Mouse (Mus musculus): ENCODE results near the gene Evc. TPM values are rescaled to one million over a fixed set of nuclear protein-coding genes. Genes with fewer than 3 reads are reported as not detected.

The Evc gene
- polyA plus RNA-seq, 1 experiment: 2.0 TPM

DNA sequence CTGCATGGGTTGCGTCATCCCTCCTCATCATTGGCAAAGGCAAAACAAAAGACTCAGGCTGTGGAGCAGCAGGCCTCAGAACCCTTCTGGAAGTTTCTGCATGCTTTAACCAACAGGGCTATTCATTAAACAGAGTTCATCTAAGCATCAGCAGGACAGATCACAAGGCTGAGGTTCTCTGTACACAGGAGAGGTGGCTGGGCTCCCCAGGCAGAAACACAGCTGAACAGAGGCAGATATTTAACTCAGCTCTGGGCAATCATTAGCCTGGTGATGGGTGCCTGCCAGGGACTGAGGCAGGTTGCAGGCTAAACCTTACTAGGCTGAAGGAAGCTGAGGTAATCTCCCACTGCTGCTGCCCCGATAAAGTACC is 5.6 kb downstream of the Evc start:
- Histone ChIP-seq H3K4me1 (ENCODE audit: control insufficient read depth, insufficient read depth, insufficient read length, low read length) (no peaks in the 10 kb centered on the region), H3K4me3 (ENCODE audit: insufficient read depth, low read depth, low read length) (no peak overlapping the region), H3K27ac (replicated peaks; ENCODE audit: low read depth, low read length) (no peak overlapping the region)

DNA sequence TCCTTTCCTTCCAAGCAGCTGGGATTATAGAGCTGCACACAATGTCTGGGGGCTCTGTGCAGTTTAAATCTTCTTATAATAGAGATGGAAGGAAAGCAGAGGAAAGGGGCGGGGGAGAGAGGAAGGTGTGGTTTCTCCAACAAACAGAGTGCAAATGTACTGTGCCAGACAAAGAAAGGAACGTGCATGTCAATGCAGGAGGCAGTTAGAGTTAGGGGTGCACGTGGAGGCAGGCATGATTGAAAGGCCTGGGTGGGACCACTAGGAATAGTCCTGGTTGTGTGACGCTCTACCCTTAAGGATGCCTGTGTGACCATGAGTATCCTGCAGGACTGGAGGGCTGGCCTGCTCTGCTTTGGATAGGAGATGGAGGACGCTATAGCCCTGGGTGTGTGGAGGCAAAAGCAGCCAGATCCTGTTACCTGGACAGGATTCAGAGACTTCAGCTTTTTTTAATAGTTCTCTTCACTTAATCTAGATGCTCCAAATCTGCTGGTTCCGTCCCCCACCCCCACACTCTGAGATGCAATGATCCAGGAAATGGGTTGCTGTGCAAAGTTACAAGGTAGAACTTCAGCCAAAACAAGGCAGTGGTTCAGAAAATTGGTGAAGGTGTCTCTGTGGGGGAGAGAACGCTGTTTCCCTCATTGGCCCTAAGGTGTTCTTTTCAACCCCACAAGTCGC is 6.1 kb downstream of the Evc start:
- Histone ChIP-seq H3K4me3 (ENCODE audit: insufficient read depth, low read depth, low read length) (no peak overlapping the region), H3K4me1 (ENCODE audit: control insufficient read depth, insufficient read depth, insufficient read length, low read length) (no peaks in the 10 kb centered on the region), H3K27ac (replicated peaks; ENCODE audit: low read depth, low read length) (no peak overlapping the region)

DNA sequence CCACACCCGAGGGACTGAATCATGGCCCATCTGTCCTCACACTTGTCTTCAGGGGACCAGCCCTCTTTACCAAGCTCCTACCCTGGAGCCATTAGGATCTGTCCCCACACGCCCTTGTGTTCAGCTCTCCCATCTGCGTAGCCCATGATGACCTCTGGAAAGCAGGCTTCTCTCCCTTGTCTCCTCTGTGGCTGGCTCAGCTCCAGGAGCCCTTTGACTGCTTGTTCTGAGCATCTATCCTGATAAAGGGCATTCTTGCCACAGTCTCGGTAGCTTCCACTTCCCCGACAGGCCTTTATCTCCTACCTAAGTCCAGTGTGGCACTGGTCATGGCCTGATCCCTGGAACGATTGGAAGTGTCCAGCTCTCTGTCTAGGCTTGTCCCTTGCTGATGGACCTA is 10.0 kb downstream of the Evc start:
- Histone ChIP-seq H3K27ac (replicated peaks; ENCODE audit: low read depth, low read length) (no peak overlapping the region), H3K4me1 (ENCODE audit: control insufficient read depth, insufficient read depth, insufficient read length, low read length) (no peaks in the 10 kb centered on the region), H3K4me3 (ENCODE audit: insufficient read depth, low read depth, low read length) (no peak overlapping the region)

DNA sequence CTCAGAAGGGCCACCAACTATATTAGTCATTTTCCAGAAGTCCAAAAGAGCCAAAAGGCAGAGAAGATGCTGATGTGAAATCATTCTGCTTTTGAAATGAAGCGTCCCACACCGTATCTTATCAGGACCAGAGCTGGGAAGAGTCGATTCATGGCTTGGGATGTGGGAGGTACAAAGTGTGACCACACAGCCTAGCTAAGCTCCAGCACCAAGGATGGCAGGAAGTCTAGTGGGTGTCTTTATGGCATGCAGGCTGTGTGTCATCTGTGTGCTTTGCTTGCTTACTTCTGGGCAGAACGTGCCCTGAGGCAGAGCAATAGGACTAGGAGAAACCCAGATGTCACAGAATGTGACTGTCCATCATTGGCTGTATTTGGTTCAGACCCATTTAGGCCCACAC is 15.9 kb downstream of the Evc start:
- Histone ChIP-seq H3K4me3 (ENCODE audit: insufficient read depth, low read depth, low read length) (no peak overlapping the region), H3K27ac (replicated peaks; ENCODE audit: low read depth, low read length) (no peak overlapping the region)

DNA sequence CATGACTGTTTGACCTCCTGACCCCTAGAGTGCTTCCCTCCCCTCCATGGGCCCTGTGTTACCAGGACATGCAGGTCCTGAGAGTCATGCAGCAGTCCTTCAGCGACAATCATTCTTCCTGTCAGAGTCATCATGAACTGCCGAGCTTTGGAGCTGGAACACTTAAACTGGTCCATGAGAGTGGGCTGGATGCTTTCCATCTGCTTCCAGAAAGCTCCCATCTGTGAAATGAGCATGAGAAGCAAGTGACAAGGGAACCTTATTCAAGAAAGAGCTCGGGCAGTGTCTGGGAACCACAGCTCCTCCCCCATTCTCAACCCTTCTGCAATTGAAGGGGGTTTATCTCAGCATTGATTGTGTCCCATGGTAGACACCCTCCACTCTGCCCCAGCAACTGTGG is 16.5 kb downstream of the Evc start:
- H3K4me3 ChIP-seq (ENCODE audit: insufficient read depth, low read depth, low read length): no peak overlapping the region
- no peaks in the 10 kb centered on the region for H3K4me1 ChIP-seq (ENCODE audit: control insufficient read depth, insufficient read depth, insufficient read length, low read length)
- no peak overlapping the region for H3K27ac ChIP-seq (replicated peaks; ENCODE audit: low read depth, low read length)

More for the DNA sequence above, 15.9 kb downstream of the Evc start:
- H3K4me1 ChIP-seq (ENCODE audit: control insufficient read depth, insufficient read depth, insufficient read length, low read length): no peaks in the 10 kb centered on the region

DNA sequence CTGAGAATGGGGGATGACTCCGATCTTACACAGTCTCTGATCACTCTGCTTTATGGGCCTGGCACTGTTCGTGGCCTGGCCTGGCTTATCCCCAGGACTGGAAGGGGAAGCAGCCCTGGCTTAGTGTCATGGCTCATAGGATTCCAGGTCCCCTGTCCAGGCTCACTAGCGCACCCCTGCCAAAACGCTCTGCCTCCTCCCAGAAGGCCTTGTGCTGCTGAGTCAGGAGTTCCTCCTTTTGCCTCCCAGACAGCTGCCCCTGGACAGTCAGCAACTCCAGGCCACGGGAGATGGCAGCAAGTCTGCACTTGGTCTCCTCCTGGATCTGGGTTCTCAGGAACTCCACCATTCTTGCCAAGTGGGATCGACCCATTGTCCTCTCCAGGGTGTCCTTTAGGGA is 18.0 kb downstream of the Evc start:
- no peaks in the 10 kb centered on the region for H3K4me1 ChIP-seq (ENCODE audit: control insufficient read depth, insufficient read depth, insufficient read length, low read length)
- H3K4me3 ChIP-seq (ENCODE audit: insufficient read depth, low read depth, low read length): no peak overlapping the region
- no peak overlapping the region for H3K27ac ChIP-seq (replicated peaks; ENCODE audit: low read depth, low read length)

DNA sequence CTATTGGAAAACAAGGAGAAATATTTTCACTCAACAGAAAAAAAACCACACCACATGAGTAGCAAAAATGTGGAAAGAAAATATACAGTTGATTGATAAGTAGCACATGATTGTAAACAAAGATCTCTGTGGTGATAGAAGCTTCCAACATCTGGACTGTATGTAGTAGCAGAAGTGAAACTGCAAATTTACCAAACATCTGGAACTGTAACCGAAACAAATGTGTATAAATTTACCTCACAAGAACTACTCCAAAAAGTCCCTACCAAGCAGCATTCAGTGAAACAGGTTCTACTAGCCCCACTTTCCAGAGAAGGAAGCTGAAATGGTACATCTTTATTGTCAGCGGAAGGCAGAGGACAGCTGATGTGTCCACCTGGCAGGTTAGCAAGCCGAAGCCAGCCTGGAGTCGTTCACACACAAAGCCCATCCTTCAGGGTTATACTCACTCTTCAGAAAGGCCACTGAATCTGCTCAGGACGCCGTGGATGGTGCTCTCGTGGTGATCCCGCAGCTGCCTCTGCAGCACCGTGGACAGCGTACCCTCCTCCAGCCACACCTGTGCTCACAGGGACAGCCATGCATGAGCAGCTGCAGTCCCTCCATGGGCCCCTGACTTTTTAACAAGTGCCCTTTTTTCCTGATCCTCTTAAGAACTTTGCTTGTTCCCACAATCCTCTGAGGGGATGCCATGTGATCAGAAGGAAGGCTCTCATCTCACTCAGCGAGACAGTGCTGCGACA is 23.5 kb downstream of the Evc start:
- Histone ChIP-seq H3K27ac (replicated peaks; ENCODE audit: low read depth, low read length) (no peak overlapping the region), H3K4me3 (ENCODE audit: insufficient read depth, low read depth, low read length) (no peak overlapping the region), H3K4me1 (ENCODE audit: control insufficient read depth, insufficient read depth, insufficient read length, low read length) (no peaks in the 10 kb centered on the region)

DNA sequence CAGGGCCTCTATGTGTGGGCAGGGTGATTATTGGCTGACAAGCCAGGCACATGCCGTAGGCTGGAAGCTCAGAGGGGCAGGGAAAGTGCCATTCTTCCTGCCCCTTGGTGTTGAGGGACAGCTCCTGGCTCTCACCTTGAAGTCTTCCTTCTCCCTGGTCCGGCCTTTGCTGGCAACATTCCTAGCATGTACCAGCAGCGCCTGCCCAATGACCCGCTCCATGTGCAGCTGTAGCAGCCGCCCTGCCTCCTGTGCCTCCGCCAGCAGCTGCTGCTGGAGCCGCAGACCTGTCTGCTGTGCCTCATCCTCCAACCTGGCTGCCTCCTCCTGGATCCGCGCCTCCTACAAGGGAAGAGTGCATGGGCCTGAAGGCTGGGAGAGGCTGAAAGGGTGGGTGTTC is 26.7 kb downstream of the Evc start:
- Histone ChIP-seq H3K4me1 (ENCODE audit: control insufficient read depth, insufficient read depth, insufficient read length, low read length) (no peaks in the 10 kb centered on the region), H3K4me3 (ENCODE audit: insufficient read depth, low read depth, low read length) (no peak overlapping the region), H3K27ac (replicated peaks; ENCODE audit: low read depth, low read length) (no peak overlapping the region)

DNA sequence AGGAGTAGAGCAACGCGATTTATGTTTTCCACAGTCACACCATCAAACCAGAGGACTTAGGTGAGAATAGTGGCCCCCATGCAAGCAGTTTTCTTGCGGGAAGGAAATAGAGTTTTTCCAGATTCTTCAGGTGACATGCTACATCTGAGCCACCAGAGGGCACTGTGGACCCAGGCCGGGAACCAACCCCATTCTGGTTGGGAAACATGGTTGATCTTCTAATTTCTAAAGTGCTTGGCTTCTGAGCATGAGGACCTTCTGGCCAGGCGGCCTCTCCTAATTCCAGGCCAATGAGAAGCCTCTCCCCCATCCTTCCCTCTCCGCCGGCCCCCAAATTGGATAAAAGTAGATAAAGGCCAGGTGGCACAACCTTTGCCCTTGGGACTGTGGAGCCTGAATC is 38.3 kb downstream of the Evc start:
- Histone ChIP-seq H3K4me3 (ENCODE audit: insufficient read depth, low read depth, low read length) (no peak overlapping the region), H3K4me1 (ENCODE audit: control insufficient read depth, insufficient read depth, insufficient read length, low read length) (no peaks in the 10 kb centered on the region), H3K27ac (replicated peaks; ENCODE audit: low read depth, low read length) (no peak overlapping the region)

DNA sequence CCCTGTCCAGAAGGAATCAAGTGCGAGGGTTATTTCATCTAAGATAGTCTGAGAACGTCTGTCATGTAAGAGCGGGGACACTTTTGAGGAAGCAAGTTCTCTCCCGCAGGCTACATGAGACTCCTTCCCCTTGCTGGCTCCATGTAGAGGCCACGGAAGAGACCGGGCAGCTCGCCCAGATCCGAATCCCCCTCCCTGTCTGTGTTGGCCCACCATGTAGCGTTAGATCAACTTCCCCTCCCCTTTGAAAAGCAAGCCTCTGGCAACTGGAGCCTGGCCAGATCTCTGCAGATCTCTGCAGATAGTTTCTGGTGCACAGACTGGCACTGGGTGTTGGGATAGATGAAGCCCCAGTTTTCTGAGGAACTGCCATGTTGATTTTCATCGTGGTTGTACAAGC is 40.0 kb downstream of the Evc start:
- H3K4me3 ChIP-seq (ENCODE audit: insufficient read depth, low read depth, low read length): no peak overlapping the region
- H3K4me1 ChIP-seq (ENCODE audit: control insufficient read depth, insufficient read depth, insufficient read length, low read length): no peaks in the 10 kb centered on the region
- H3K27ac ChIP-seq (replicated peaks; ENCODE audit: low read depth, low read length): no peak overlapping the region

DNA sequence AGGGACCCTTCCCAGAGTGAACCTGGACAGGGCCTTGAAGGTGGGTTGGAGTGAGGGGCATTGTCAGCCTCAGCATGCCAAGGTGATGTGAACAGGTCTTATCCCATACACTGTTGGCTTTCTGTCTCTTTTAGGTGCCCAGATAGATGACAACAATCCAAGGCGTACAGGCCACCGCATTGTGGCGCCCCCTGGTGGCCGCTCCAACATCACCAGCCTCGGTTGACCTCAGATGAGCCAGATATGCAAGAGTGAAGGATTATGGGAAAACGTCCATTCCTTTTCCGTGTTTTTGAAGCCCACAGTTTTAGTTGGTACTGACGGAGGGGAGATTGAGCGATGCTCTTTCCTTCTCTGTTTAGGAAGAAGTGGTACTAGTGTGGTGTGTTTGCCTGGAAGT is 45.7 kb downstream of the Evc start:
- Histone ChIP-seq H3K4me3 (ENCODE audit: insufficient read depth, low read depth, low read length) (no peak overlapping the region), H3K4me1 (ENCODE audit: control insufficient read depth, insufficient read depth, insufficient read length, low read length) (no peaks in the 10 kb centered on the region)

DNA sequence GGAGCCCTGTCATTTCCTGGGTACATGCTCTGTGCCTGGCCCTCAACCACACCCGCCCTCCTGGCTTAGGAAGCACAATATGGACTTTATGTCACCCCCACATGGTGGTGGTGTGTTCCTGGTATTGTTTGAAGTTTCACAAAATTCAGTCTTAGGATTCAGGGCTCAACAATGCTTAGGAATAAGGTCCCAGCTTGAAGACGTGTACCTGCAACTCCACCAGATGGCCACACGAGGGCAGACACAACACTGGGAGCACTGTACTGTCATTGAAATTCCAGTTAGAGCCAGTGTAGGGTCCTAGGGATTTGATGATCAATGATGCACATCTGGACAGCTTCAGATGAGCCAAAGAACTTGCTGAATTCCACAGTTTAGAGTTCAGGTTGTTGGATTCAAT is 47.5 kb downstream of the Evc start:
- Histone ChIP-seq H3K4me3 (ENCODE audit: insufficient read depth, low read depth, low read length) (no peak overlapping the region), H3K4me1 (ENCODE audit: control insufficient read depth, insufficient read depth, insufficient read length, low read length) (no peaks in the 10 kb centered on the region), H3K27ac (replicated peaks; ENCODE audit: low read depth, low read length) (no peak overlapping the region)

More for the DNA sequence above, 45.7 kb downstream of the Evc start:
- no peak overlapping the region for H3K27ac ChIP-seq (replicated peaks; ENCODE audit: low read depth, low read length)

DNA sequence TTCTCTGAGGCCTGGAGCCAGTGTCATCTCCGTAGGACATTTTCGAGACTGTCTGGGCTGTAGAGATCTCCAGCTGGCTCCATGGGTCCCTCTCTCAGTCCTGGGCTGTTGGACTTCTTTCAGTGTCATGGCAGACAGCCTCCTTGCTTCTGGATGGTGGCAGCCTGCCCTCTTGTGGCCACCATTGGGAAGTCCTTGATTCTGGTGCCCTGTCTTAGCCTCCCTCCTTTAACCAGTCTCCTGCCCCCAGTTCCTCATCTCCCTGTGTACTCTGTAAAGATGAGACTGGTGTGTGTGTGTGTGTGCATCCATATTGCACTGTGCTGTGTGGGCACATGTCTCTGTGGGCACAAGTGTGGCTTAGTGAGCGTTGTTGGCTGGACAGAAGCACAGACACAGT is 48.3 kb downstream of the Evc start:
- Histone ChIP-seq H3K4me3 (ENCODE audit: insufficient read depth, low read depth, low read length) (no peak overlapping the region), H3K27ac (replicated peaks; ENCODE audit: low read depth, low read length) (no peak overlapping the region), H3K4me1 (ENCODE audit: control insufficient read depth, insufficient read depth, insufficient read length, low read length) (no peaks in the 10 kb centered on the region)

DNA sequence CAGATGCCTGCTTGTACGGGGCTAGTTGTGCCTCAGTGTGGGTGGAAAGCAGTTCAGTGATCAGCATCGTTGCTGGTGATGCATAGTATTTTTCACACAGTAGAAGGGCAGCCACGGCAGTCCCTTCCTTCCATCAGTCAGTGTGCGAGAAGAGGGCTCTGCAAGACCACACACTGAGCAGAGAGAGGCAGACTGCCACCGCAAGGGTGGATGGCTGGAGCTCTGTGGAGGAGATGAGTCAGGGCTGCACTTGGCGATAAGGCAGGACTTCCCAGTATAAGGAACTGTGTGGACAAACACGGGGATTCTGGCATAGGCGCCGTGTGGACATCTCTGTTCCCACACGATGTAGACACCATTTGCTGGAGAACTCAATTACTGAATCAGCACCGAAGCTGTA is 55.7 kb downstream of the Evc start:
- Histone ChIP-seq H3K4me1 (ENCODE audit: control insufficient read depth, insufficient read depth, insufficient read length, low read length) (no peaks in the 10 kb centered on the region), H3K27ac (replicated peaks; ENCODE audit: low read depth, low read length) (no peak overlapping the region), H3K4me3 (ENCODE audit: insufficient read depth, low read depth, low read length) (no peak overlapping the region)

DNA sequence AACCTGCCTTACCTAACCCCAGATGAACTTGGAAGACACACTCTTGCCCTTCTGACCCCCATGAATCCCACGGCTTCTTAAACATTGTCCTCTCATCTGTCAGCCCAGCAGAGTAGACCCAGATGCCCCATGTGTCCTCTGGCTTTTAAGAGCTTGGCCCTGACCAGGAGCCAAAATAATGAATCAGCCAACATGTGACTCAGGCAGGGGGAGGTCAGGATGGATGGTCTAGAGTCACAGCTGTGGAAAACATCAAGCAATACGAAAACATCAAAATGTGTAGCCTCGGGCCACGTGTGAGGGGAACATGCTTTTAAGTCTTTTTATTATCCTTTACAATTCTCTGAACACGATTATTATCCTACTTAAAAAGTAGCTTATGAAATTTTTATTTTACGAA is 72.9 kb downstream of the Evc start:
- Histone ChIP-seq H3K4me3 (ENCODE audit: insufficient read depth, low read depth, low read length) (no peak overlapping the region), H3K27ac (replicated peaks; ENCODE audit: low read depth, low read length) (no peak overlapping the region), H3K4me1 (ENCODE audit: control insufficient read depth, insufficient read depth, insufficient read length, low read length) (no peaks in the 10 kb centered on the region)

DNA sequence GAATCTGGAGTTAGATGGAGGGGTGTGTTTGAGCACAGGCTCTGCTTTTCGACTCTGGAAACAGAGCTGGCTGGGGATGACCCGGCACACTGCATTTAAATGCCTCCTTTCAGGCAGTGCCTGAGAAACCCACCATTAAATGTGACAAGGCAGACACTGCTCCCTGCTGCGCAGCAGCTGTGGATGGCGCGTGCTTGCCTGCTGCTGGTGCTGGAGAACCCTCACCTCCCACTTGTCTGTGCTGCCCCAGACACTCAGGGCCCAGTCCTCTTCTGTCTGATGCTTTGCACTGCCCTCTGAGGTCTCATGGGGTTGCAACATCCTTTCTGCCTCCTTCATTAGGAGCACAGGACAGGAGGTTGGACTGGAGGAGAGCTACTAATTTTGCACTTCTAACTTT is 75.0 kb downstream of the Evc start:
- H3K27ac ChIP-seq (replicated peaks; ENCODE audit: low read depth, low read length): no peak overlapping the region
- no peaks in the 10 kb centered on the region for H3K4me1 ChIP-seq (ENCODE audit: control insufficient read depth, insufficient read depth, insufficient read length, low read length)
- H3K4me3 ChIP-seq (ENCODE audit: insufficient read depth, low read depth, low read length): no peak overlapping the region

Measured in brown adipose tissue, adult 24 weeks (tissue).